In genomic region chr16:31647221-31647620, GRCm38 (mm10) we compare ENCODE assay signal across 16 mouse cellular contexts.
"Had no signal": no experiment of that assay in that cellular context is flagged by ENCODE, and none has a peak within 500 bp of the region (broad histone marks: within the 10 kb centered on the region; RNA-seq: fewer than 3 reads in every experiment).

No protein-coding gene starts in this region.

- DNase-seq: cerebellum, adult 2 months; cerebellum, adult 8-10 months; cerebellum, adult 9-10 months; cerebellum, adult 9-11 months; cerebellum, postnatal 10 days; cerebellum, postnatal 14 days; cerebellum, postnatal 25 days; cerebellum, postnatal 36 days; embryo, embryonic 11 days; forebrain, postnatal 0 days; gastrocnemius, adult 2 months; gastrocnemius, postnatal 10 days; gastrocnemius, postnatal 14 days; gastrocnemius, postnatal 25 days; gastrocnemius, postnatal 36 days; heart, adult 2 months had no signal
